In genomic region chr11:103261671-103262411, GRCm38 (mm10) we compare ENCODE assay signal across 9 mouse cellular contexts. TPM values are rescaled to one million over a fixed set of nuclear protein-coding genes. Genes with fewer than 3 reads are reported as not detected.
DNase-seq lines count a peak whose midpoint lies in the region; ATAC-seq lines count a peak whose summit lies in the region.
"Had no signal": no experiment of that assay in that cellular context is flagged by ENCODE, and none has a peak within 500 bp of the region (broad histone marks: within the 10 kb centered on the region; RNA-seq: fewer than 3 reads in every experiment).

No protein-coding gene starts in this region.

- H3K4me2 ChIP-seq in midbrain, embryonic 11.5 days, result no peak overlapping the region
- H3K4me2 ChIP-seq: embryonic facial prominence, embryonic 13.5 days had no signal

- WGBS in midbrain, embryonic 10.5 days, result 89% methylated on average over 7 of the region's 7 CpGs
- 85% methylated on average over 7 of the region's 7 CpGs for WGBS in midbrain, embryonic 11.5 days

- peaks cover 9% of the 10 kb centered on the region for H3K36me3 ChIP-seq in midbrain, embryonic 10.5 days
- H3K36me3 ChIP-seq in midbrain, embryonic 11.5 days (ENCODE audit: control insufficient read depth, insufficient read depth, low read length), result no peaks in the 10 kb centered on the region
- H3K36me3 ChIP-seq: embryonic facial prominence, embryonic 13.5 days had no signal

- ATAC-seq in midbrain, embryonic 11.5 days (ENCODE audit: low FRiP score), result no peak

- peak overlapping the region; percentile 78; the same call in 1 of the 2 replicates for H3K27ac ChIP-seq in midbrain, embryonic 10.5 days (replicated peaks)
- H3K27ac ChIP-seq in midbrain, embryonic 11.5 days (ENCODE audit: low read depth, low read length), result no peak overlapping the region
- H3K27ac ChIP-seq: embryonic facial prominence, embryonic 13.5 days had no signal

- peaks cover 62% of the 10 kb centered on the region for H3K4me1 ChIP-seq in midbrain, embryonic 10.5 days
- peaks cover 38% of the 10 kb centered on the region for H3K4me1 ChIP-seq in midbrain, embryonic 11.5 days (ENCODE audit: control insufficient read depth, insufficient read depth, low read length)

- peak; percentile 18 for DNase-seq in cerebellum, adult 9-10 months
- no peak for DNase-seq in cerebellum, adult 11-12 months
- no peak for DNase-seq in midbrain, embryonic 10.5 days (ENCODE audit: low spot score)
- no peak for DNase-seq in midbrain, embryonic 11.5 days (ENCODE audit: low spot score, missing footprints)
- DNase-seq in heart, postnatal 4 days, result peak; percentile 67
- peak; percentile 81 for DNase-seq in skeletal muscle tissue, adult 2 months (ENCODE audit: low read depth, low spot score)
- DNase-seq in frontal cortex, postnatal 10 days (ENCODE audit: low spot score in 2 of 2), result no peak
- no peak for DNase-seq in cerebellum, postnatal 10 days

- H3K27me3 ChIP-seq in midbrain, embryonic 10.5 days (ENCODE audit: low read depth, poor library complexity, severe bottlenecking), result no peaks in the 10 kb centered on the region
- H3K27me3 ChIP-seq in midbrain, embryonic 11.5 days (ENCODE audit: control insufficient read depth, insufficient read depth, low read length), result no peaks in the 10 kb centered on the region
- H3K27me3 ChIP-seq: embryonic facial prominence, embryonic 13.5 days had no signal

- H3K9ac ChIP-seq in midbrain, embryonic 11.5 days (ENCODE audit: low read length), result no peak overlapping the region
- H3K9ac ChIP-seq: embryonic facial prominence, embryonic 13.5 days had no signal

- no peak overlapping the region for H3K4me3 ChIP-seq in midbrain, embryonic 10.5 days
- H3K4me3 ChIP-seq in midbrain, embryonic 11.5 days (ENCODE audit: low read depth, low read length), result no peak overlapping the region
- H3K4me3 ChIP-seq: embryonic facial prominence, embryonic 13.5 days had no signal

- no peaks in the 10 kb centered on the region for H3K9me3 ChIP-seq in midbrain, embryonic 10.5 days (replicated peaks)
- no peaks in the 10 kb centered on the region for H3K9me3 ChIP-seq in midbrain, embryonic 11.5 days (ENCODE audit: control insufficient read depth, low read length)
- H3K9me3 ChIP-seq: embryonic facial prominence, embryonic 13.5 days had no signal

RNA-seq across cellular contexts. Expression of gene Map3k14, which starts 5.4 kb away (rescaled TPM):
- 4.4 and 5.4 TPM in 2 replicates for polyA plus RNA-seq in midbrain, embryonic 10.5 days (2016; fragmentation: Nextera tagmentation; extraction: Ambion mirVana)
- polyA plus RNA-seq in midbrain, embryonic 11.5 days (2014; fragmentation: Nextera tagmentation; extraction: Ambion mirVana), result 2.3 and 3.3 TPM in 2 replicates
- 1 to 10 TPM; 2.7 to 3.4 TPM for total RNA-seq in heart, postnatal 4 days (2021)

RNA-seq across cellular contexts. Expression of gene Spata32, which starts 43.6 kb away (rescaled TPM):
- not detected in 2 replicates for polyA plus RNA-seq in midbrain, embryonic 10.5 days (2016; fragmentation: Nextera tagmentation; extraction: Ambion mirVana)
- 0.15 TPM in 1 of 2 replicates, not detected in the other for polyA plus RNA-seq in midbrain, embryonic 11.5 days (2014; fragmentation: Nextera tagmentation; extraction: Ambion mirVana)
- not detected for total RNA-seq in heart, postnatal 4 days (2021)
- polyA plus RNA-seq: embryonic facial prominence, embryonic 13.5 days had no signal

RNA-seq across cellular contexts. Expression of gene 1700023F06Rik, which starts 53.5 kb away (rescaled TPM):
- 0.10 and 0.11 TPM in 2 replicates for polyA plus RNA-seq in midbrain, embryonic 10.5 days (2016; fragmentation: Nextera tagmentation; extraction: Ambion mirVana)
- 0.12 and 0.14 TPM in 2 replicates for polyA plus RNA-seq in midbrain, embryonic 11.5 days (2014; fragmentation: Nextera tagmentation; extraction: Ambion mirVana)
- not detected for total RNA-seq in heart, postnatal 4 days (2021)

Comparison
In these comparisons a context has a peak if more than half of its experiments do, and no peak if none do; other contexts are left out.
1. DNase-seq: peak in cerebellum, adult 9-10 months (single experiment), heart, postnatal 4 days (single experiment) and skeletal muscle tissue, adult 2 months (single experiment); none in cerebellum, adult 11-12 months (single experiment), midbrain, embryonic 10.5 days (single experiment), midbrain, embryonic 11.5 days (single experiment), frontal cortex, postnatal 10 days (0 of 2) and cerebellum, postnatal 10 days (0 of 2).